Mouse (Mus musculus): ENCODE measurements around the gene Mecr.
"Not testable (repeated sequence)": the region's sequence is repeated elsewhere in the genome, so short reads cannot be mapped to it uniquely, and the experiment has no call there.

The Mecr gene

GRCm38 (mm10) chr4:131843290-131843743 lies at the start of gene Mecr:
TSS of gene Mecr (plus strand) at chr4:131843470.
- ChIA-PET POLR2A (interaction anchor here (0.6 to 2.2 kb wide), 27 partner anchors 8 to 497 kb away, joined by 3 to 22 read pairs (median 4); partner anchors contain the start of gene Srsf4 (in 3 of the 4)), CTCF (interaction anchor here in 1 of 4 experiments (0.5 to 1.0 kb wide), 6 partner anchors 8 to 606 kb away, joined by 3 read pairs; no protein-coding TSS in a partner anchor)

- ChIA-PET CTCF (interaction anchor here in 2 of 4 experiments (0.6 kb wide), 2 partner anchors 284 to 1629 kb away, joined by 3 to 8 read pairs; no protein-coding TSS in a partner anchor), POLR2A (no interaction called here)
Measured at GRCm38 (mm10) chr4:131796312-131797080, 46.8 kb upstream of the Mecr start.

DNA sequence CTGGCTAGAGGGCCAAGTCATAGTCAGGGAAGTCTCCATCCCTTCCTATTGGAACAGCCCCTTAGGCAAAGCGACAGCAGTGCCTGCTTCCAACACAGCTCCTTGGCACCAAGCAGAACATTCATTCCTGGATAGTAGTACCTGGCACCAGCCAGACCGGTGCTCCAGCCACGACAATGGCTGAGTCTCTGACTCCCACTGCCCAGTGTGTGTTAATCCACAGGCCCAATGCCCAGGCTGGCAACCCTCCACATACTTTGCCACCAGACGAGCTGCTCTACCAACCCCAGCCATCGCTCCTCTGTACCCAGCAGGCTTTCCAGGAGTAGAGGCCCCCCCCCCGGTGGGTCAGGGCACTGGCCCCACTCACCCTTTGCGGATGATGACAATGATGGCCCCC lies 45.8 kb upstream of the Mecr start:
- CTCF ChIA-PET: no interaction called here
- POLR2A ChIA-PET: interaction anchor here in 2 of 4 experiments (1.3 to 1.6 kb wide), 3 partner anchors 11 to 47 kb away, joined by 4 to 5 read pairs (median 4); no protein-coding TSS in a partner anchor

DNA sequence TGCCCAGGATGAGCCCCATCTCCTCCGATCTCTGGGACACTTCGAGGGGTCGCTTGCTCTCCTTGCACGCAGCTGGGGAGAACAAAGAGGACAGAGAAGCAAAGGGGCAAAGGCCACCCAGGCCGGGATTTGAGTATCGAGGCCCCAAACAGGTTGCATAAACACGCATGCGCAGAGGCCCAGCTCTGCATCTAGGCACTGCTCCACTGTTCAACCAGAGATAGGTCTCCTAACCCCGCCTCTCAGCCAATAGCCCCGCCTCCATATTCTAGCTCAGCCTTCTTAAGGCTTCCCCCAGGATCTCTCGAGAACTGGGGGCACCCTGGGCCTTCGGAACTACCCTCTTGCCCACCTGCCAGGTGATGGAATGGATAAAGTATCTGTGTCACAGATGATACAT lies 45.4 kb upstream of the Mecr start:
- ChIA-PET CTCF (interaction anchor here in 1 of 4 experiments (1.7 kb wide), 1 partner anchor 36 kb away, joined by 4 read pairs; no protein-coding TSS in a partner anchor), POLR2A (interaction anchor here in 3 of 4 experiments (0.6 to 1.6 kb wide), 6 partner anchors 11 to 152 kb away, joined by 3 to 5 read pairs (median 4); no protein-coding TSS in a partner anchor)

- ChIA-PET POLR2A (interaction anchor here in 3 of 4 experiments (0.6 to 1.6 kb wide), 9 partner anchors 12 to 410 kb away, joined by 3 to 5 read pairs (median 3); partner anchors contain the start of gene Mecr (in 1 of the 3)), CTCF (interaction anchor here in 3 of 4 experiments (0.6 to 1.7 kb wide), 4 partner anchors 27 to 105 kb away, joined by 3 to 4 read pairs (median 3); no protein-coding TSS in a partner anchor)
Measured at GRCm38 (mm10) chr4:131798968-131799367, 44.3 kb upstream of the Mecr start.

- ChIA-PET CTCF (no interaction called here), POLR2A (interaction anchor here in 1 of 4 experiments (0.6 to 1.4 kb wide), 2 partner anchors 70 to 1066 kb away, joined by 3 to 4 read pairs; partner anchors contain the start of gene Srsf4)
Measured at GRCm38 (mm10) chr4:131803846-131804245, 39.4 kb upstream of the Mecr start.

GRCm38 (mm10) chr4:131804732-131805131 lies 38.5 kb upstream of the Mecr start:
- POLR2A ChIA-PET: interaction anchor here in 1 of 4 experiments (0.5 kb wide), 1 partner anchor 966 kb away, joined by 3 read pairs; no protein-coding TSS in a partner anchor
- CTCF ChIA-PET: not testable (repeated sequence)

DNA sequence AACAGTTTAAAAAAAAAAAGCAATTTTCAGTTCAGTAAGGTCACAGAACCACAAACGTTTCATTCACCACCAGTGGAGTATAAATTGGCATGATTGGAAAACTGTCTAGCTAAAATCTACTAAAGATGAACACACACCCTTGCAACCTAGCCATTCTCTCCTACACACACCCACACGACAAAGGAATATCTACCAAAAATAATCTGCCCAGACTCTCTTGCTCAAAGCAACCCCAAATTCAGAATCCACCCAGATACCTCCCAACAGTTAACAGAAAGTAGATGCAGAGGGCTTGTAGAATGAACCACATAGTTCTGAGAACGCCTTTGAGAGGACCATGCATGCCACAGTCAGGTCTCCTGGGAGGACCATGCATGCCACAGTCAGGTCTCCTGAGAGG lies 38.0 kb upstream of the Mecr start:
- ChIA-PET POLR2A (no interaction called here), CTCF (no interaction called here)

- ChIA-PET POLR2A (interaction anchor here in 1 of 4 experiments (1.0 kb wide), 1 partner anchor 40 kb away, joined by 3 read pairs; no protein-coding TSS in a partner anchor), CTCF (interaction anchor here in 3 of 4 experiments (0.7 to 1.0 kb wide), 3 partner anchors 13 to 48 kb away, joined by 3 to 5 read pairs (median 5); no protein-coding TSS in a partner anchor)
Measured at GRCm38 (mm10) chr4:131812458-131812857, 30.8 kb upstream of the Mecr start.

DNA sequence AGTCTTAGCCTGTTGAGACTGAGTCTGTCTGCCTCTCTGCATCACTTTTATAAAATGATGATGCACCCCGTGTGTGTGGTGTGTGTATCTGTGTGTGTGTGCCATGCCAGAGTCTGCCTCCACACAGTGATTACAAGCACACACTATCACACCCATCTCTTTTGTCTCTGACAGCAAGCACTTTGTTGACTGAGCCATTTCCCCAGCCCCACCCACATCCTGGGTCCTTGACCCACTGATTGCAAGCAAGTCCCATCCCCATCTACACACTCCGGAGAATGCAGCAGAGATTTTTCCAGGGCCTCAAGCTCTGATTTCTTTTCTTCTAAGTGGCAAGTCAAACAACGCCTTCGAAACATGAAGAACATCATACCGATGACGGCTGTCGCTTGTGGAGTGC lies 29.5 kb upstream of the Mecr start:
- ChIA-PET POLR2A (interaction anchor here in 1 of 4 experiments (1.0 kb wide), 1 partner anchor 39 kb away, joined by 3 read pairs; no protein-coding TSS in a partner anchor), CTCF (interaction anchor here in 1 of 4 experiments (1.0 kb wide), 1 partner anchor 12 kb away, joined by 3 read pairs; no protein-coding TSS in a partner anchor)

DNA sequence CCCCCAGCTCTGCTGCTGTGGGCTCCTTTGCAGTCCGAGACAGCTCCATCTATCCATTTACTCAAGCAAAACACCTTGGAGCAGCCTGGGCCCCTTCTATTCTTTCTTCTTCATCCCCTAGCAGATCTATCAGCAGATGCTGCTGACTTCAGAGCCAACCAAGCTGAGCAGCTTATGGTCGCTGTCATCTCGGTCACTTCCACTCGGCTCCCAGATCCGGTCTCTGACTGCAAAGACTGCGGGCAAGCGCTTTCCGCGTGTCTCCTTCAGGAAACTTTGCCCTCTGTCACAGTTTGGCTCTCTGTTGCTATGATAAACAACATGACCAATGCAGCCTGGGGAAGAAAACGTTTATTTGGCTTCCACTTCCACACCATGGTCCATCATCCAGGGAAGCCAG lies 28.4 kb upstream of the Mecr start:
- CTCF ChIA-PET: interaction anchor here in 1 of 4 experiments (0.6 kb wide), 1 partner anchor 187 kb away, joined by 4 read pairs; no protein-coding TSS in a partner anchor
- POLR2A ChIA-PET: interaction anchor here in 2 of 4 experiments (0.6 to 0.7 kb wide), 2 partner anchors 276 to 569 kb away, joined by 3 to 4 read pairs; no protein-coding TSS in a partner anchor

DNA sequence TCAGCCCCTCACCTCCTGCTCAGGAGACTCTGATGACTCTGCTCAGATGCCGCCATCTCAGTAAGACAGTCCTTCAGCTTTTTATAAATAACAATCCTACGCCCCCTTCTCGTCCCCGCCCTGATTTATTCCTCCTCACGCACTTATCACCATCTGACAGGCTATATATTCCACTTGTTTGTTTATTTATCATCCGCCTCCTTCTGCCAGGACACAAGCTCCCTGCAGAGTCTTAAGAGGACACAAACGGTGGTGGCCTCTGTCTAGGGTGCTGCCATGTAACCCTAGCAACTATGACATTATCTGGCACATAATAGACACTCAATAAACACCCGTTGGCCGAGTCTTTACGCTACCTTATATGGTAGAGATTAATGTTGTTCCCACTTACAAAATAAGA lies 27.5 kb upstream of the Mecr start:
- CTCF ChIA-PET: no interaction called here
- POLR2A ChIA-PET: interaction anchor here in 1 of 4 experiments (0.5 kb wide), 1 partner anchor 261 kb away, joined by 5 read pairs; no protein-coding TSS in a partner anchor

GRCm38 (mm10) chr4:131818926-131819325 lies 24.3 kb upstream of the Mecr start:
- POLR2A ChIA-PET: interaction anchor here in 3 of 4 experiments (0.5 to 2.0 kb wide), 12 partner anchors 9 to 1300 kb away, joined by 3 to 6 read pairs (median 3); partner anchors contain the start of genes Mecr (in 1 of the 3) and Srsf4 (in 1 of the 3)
- CTCF ChIA-PET: interaction anchor here in 2 of 4 experiments (0.5 to 1.2 kb wide), 3 partner anchors 16 to 1573 kb away, joined by 3 to 7 read pairs (median 3); no protein-coding TSS in a partner anchor

- CTCF ChIA-PET: interaction anchor here in 2 of 4 experiments (0.5 to 1.6 kb wide), 3 partner anchors 13 to 347 kb away, joined by 3 to 4 read pairs (median 4); no protein-coding TSS in a partner anchor
Measured at GRCm38 (mm10) chr4:131821161-131821731, 22.0 kb upstream of the Mecr start.

GRCm38 (mm10) chr4:131822583-131822982 lies 20.7 kb upstream of the Mecr start:
- POLR2A ChIA-PET: interaction anchor here in 2 of 4 experiments (1.5 to 1.6 kb wide), 2 partner anchors 12 to 13 kb away, joined by 3 to 8 read pairs; no protein-coding TSS in a partner anchor
- CTCF ChIA-PET: interaction anchor here in 2 of 4 experiments (1.2 to 1.6 kb wide), 2 partner anchors 12 to 16 kb away, joined by 3 to 4 read pairs; partner anchors contain the start of gene Ptpru (in 1 of the 2)

More at GRCm38 (mm10) chr4:131821161-131821731, 22.0 kb upstream of the Mecr start:
- POLR2A ChIA-PET: interaction anchor here in 1 of 4 experiments (1.6 kb wide), 1 partner anchor 14 kb away, joined by 8 read pairs; no protein-coding TSS in a partner anchor

DNA sequence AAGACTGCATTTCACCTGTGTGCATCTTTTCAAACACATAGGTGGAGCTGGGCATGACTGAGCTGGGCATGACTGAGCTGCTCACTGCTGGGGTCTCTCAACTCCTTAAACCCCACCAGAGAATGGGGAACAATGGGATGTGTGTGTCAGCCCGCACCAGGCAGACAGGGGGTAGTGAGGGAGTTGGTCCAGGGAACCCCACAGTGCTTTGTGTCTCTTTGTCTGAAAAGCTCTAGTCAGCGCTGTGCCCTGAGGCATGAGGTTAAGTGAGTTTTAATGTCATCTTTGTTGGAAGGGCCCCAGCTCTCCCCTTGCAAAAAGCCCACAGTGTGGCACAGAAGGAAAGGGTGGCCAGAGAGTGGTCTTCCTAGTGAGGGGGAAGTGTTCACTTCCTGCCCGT lies 18.3 kb upstream of the Mecr start:
- POLR2A ChIA-PET: interaction anchor here in 2 of 4 experiments (1.0 to 1.5 kb wide), 3 partner anchors 9 to 29 kb away, joined by 4 read pairs; partner anchors contain the start of gene Mecr (in 1 of the 2)
- CTCF ChIA-PET: interaction anchor here in 3 of 4 experiments (0.6 to 3.1 kb wide), 5 partner anchors 10 to 594 kb away, joined by 3 to 15 read pairs (median 4); no protein-coding TSS in a partner anchor

DNA sequence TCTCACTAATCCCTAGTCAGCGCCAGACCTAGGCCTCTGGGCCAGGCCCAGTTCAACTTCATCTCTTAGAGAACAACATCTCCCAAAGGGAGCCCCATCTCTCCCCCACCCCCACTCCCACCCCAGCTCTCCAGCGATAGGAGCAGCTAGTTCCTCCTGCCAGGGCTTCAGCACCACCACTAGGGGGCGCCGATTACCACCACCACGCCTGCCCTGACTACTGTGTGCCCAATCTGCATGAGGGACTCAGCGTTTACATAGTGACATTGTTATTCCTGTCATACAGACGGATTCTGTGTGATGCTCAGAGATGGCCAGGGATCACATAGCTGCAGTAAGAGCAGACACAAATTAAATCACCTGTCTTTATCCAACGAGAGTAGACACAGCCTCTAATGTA lies 17.4 kb upstream of the Mecr start:
- ChIA-PET POLR2A (interaction anchor here in 3 of 4 experiments (0.6 to 1.5 kb wide), 7 partner anchors 8 to 1513 kb away, joined by 3 to 4 read pairs (median 4); partner anchors contain the start of gene Mecr (in 1 of the 3)), CTCF (interaction anchor here (0.5 to 3.1 kb wide), 33 partner anchors 9 to 1772 kb away, joined by 3 to 15 read pairs (median 3); partner anchors contain the start of genes Ptpru (in 2 of the 4) and Mecr (in 1 of the 4))

DNA sequence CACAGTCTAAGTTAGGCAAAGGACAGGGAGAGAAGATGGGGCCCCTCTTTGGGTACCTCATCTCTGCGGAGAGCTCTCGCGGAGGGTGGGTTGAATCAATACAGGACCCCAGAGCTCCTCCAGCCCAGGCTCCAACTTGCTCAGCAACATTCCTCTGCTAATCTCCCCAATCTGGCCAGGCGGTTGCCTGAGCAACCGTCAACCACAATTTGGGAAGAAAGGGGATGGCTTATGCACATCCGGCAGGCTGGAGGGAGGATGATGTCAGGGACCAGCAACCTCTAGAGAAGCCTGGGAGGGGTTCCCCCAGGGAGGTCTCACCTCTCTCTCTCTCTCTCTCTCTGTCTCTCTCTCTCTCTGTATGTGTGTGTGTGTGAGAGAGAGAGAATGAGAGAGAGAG lies 16.4 kb upstream of the Mecr start:
- POLR2A ChIA-PET: interaction anchor here in 3 of 4 experiments (0.6 to 1.2 kb wide), 5 partner anchors 11 to 312 kb away, joined by 3 to 8 read pairs (median 3); partner anchors contain the start of gene Ptpru (in 1 of the 3)
- CTCF ChIA-PET: interaction anchor here (0.5 to 3.1 kb wide), 6 partner anchors 8 to 983 kb away, joined by 3 to 15 read pairs (median 4); no protein-coding TSS in a partner anchor
